Mouse (Mus musculus) CD4-positive helper T cell, adult 2 months (primary cell): ENCODE data around the gene Cdhr1.

ENCODE experiments used
- DNase-seq: peaks from one replicate; pipeline ENCODE4 v3.0.0-alpha.2; 2012; ENCODE audit warnings: low read depth, missing footprints, low spot score

Gene Cdhr1

DNA sequence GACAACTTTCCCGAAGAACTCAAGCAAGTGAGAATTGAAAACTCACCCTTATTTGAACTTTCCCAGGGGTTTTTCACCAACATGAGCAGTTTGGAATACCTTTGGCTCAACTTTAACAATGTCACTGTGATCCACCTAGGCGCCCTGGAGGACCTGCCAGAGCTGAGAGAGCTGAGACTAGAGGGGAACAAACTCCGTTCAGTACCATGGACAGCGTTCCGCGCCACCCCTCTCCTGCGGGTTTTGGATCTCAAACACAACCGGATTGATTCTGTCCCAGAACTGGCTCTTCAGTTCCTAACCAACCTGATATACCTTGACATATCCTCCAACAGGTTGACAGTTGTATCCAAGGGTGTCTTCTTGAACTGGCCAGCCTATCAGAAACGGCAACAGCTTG lies 29.6 kb downstream of the Cdhr1 start:
- no peak for DNase-seq

DNA sequence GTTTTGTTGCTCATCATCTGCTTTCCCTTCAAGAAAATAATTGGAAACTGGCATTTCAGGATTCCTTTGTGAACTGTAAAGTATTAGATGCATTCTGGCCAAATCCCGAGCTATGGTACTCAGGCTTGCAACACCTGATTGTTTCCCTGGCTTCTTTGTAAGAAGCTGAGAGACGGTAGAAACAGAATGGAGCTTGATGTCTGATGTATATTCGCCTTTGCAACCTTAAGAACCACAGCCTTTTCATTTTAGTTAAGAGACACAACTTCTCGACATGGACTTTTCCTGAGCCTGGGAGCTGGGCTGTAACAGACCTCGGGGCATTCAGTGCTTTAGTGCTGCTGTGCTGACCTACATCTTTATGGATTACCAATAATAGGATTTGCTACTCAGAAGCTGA lies 30.5 kb downstream of the Cdhr1 start, which contains the start of gene Lrit2:
Lrit2 (plus strand) TSS at position 301 of the 400 bp plus-strand sequence.
- DNase-seq, result no peak

DNA sequence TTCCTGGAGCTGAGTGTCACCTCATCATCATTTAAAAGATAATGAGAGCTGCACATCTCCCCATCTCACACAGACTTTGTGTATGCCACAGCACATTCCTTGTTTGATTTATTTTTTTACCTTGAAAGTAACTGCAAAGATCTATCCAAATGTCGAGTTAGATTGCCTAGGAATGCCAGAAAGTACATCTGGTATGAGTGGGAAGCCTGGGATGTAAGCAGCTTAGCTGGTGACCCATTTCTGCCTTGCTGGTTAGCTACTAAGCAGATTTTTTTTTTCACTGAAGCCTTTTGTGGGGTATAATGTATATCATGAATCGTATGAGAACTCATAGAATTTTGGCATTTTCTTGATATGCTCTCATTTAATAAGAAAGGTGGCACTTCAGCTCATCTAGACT lies 31.5 kb downstream of the Cdhr1 start:
- DNase-seq, result no peak

DNA sequence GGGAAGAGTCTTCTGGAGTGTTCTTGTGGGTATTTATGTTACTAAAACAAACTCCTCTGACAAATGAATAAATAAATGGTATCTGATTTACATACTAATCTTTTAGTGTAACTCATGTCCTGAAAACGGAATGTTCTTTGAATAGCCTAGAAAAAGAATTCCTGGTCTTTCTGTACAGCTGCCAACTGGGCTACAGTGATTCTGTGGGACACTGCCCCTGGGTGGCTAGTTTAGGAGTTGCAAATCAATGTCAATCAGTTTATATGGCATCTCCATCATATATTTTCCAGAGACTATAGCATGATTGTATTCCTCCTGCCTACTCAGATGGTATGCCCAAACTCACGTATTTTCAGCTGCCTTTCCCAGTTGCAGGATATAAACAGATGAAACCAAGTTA lies 33.3 kb downstream of the Cdhr1 start:
- no peak for DNase-seq

DNA sequence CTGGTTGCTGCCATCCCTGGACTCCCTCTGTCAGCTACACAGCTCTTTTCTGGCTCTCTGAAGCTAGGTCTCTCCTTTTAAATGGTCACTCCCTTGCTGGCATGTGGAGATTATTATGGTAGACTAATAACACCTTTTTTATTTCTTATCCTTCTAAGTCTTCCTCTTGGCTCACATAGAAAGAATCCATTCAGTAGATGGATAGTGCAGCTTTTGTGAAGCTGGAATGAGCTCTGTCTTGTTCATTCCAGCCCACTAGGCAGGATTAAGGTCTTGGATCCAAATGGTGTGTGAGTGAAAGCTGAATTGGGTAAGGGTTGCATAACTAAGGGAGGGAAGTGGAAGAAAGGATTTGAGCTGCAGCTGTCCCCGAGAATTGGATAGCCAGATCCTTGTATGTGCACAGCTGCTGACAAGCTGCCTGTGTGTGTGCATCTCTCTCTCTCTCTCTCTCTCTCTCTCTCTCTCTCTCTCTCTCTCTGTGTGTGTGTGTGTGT lies 49.2 kb downstream of the Cdhr1 start, which contains the start of gene Rgr:
Rgr (minus strand) TSS at position 51 of the 497 bp plus-strand sequence.
- no peak for DNase-seq

DNA sequence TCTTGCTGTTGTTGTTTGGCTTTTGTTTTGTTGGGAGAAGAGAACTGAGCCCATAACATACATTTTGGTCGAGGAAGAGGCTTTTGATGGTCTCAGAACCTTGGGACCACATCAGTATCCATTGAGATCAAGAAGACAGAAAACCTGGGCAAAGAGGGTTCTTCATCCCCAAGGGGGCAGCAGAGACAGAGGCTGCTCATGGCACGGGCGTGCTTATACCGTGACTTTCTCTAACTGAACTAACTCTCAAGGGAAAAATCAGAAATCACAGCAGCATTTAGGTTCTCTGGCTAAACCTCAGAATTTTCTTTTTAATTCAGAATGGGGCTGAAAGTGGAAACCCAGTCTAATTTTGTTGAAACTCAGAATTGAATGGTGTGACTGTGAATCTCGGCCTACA lies 63.7 kb downstream of the Cdhr1 start:
- DNase-seq, result no peak

DNA sequence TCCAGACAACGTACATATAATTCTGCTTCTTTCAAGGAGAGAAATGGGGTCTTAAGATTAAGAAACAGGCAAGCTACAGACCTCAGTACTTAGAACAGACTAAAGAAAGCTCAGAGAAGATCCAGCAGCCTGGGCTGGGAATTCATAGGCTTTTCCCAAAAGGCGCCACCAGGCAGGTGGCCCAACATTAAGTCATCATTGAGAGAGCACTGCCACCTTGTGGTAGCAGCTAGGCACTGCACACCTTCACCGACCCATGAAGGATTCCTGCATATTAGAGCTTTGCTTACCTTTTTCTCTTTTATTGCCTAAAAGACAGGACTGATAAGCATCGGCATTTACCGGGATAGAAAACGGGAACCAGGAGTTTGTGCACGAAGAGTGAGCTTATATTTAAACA lies 64.9 kb downstream of the Cdhr1 start:
- DNase-seq, result peak; percentile 54

DNA sequence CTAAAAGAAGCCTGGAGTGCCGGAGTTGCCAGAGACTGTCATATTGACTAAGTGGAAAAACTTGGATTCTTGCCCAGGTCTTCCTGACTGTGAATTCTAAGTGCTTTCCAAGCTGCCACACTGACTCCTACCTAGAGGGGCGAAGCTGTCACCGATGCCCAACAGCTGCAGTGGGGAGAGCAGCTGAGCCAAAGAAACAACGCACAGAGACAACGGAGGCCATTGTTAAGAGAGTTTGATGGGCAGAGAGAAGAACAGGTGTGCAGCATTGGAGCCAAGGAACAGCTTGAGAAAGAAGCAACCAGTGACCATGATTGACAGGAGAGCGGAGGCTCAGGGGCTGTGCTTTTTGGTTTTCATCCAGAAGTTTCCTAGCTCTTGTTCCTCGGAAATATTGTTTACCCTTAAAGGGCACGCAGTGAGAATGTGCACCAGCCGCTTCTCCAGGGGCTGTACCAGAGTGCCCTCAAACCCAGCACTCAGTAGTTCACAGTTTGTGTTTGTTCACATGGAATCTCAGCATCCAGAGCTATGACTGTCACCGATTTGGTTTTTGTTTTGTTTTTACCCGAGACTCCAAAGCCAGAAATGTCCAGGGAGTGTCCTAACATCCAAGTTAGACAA lies 65.6 kb downstream of the Cdhr1 start:
- no peak for DNase-seq

DNA sequence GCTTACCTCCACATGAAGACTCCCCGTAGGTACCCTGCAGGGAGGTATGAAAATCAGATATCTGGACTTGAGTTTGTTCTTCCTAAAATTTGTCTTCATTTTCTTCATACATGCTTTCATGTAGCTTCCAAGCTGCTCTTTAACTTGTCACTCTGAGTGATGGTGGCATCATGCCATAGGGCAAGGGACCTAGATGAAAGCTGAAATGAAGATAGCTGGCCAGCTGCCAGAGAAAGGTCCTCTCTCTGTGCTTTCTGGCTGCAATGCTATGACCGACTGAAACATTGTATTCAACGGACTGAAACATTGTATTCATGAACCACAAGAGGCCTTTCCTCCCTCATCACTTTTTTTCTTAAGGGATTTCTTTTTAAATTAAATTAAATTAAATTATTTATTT lies 69.6 kb downstream of the Cdhr1 start:
- no peak for DNase-seq

DNA sequence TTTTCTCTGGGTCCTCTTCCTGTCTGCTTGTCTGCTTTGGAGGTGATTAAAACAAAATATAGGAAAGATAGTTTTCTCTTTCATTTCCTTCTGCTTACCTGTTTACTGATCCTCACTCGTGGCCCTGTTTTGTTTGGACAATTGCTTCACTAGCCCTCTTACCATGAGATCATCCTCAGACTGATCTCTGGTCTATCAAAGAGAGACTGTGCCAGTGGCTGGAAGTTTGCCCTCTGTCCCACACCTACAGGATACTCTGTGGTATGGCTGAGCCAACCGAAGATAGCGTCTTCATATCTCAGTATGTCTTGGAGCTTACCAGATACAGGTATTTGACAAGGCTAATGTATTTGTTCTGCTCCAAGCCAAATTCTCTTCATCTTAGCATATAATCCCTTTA lies 70.2 kb downstream of the Cdhr1 start:
- DNase-seq, result no peak
